Mouse (Mus musculus) erythroid progenitor cell, adult 5-6 weeks (primary cell): ENCODE measurements around the gene Trp63. TPM values are rescaled to one million over a fixed set of nuclear protein-coding genes. Genes with fewer than 3 reads are reported as not detected.

Source experiments
- ATAC-seq: replicated peaks from 2 replicates; pipeline ENCODE4 v1.8.0; 2016; ENCODE audit warnings: moderate number of reproducible peaks, mild to moderate bottlenecking, moderate TSS enrichment, inconsistent platforms; ENCODE audit not compliant: poor library complexity, low FRiP score, severe bottlenecking
- total RNA-seq, 2 experiments: library from RNA; stranded (forward) in 1 of 2; stranded (reverse) in 1 of 2; fragments of 150-400 nt in 1 of 2; fragments of 186-747, 209-891 nt in 1 of 2; gene quantifications; 2 replicates each; pipeline versions ENCODE4 v1.2.3 to v1.2.4; 2015 to 2017; ENCODE audit warnings: low replicate concordance in 2 of 2

Gene Trp63
- total RNA-seq, 2 experiments from 2014 or later: not detected

DNA sequence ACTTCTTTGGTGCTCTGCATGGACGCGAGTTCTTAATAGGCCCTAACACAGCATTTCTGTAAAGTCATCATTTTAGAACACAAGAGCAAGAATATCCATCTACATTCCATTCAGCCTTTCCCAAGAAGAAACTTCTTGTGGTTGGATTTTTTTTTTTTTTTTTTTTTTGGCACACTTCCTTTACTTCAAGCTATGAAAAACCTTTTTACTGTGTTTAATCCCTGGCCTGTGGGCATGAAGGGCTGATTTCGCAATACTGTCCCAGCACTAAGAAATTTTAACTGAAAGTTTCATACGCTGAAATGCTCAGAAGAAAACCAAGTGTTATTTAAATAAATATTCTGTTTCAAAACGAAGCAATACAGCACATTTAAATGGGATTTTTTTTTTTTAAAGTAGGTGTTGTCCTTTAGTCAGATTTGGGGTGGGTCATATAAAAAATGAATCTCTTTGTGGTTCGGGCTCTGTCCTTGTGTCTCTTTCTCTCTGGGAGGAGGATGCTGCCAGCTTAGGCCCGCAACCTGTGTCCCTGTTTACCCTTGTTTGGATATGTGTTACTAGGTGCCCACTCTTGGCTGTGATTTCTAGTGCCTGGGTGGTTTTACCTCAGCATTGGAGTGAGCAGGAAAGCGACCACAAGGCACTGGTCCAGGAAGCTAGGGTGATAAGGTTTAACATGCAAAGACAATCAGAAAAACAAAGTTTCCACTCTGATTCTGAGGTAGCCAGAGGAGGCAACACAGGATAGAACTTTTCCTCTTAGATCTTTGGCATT, 177.4 kb downstream of the Trp63 start:
- no peak for ATAC-seq

DNA sequence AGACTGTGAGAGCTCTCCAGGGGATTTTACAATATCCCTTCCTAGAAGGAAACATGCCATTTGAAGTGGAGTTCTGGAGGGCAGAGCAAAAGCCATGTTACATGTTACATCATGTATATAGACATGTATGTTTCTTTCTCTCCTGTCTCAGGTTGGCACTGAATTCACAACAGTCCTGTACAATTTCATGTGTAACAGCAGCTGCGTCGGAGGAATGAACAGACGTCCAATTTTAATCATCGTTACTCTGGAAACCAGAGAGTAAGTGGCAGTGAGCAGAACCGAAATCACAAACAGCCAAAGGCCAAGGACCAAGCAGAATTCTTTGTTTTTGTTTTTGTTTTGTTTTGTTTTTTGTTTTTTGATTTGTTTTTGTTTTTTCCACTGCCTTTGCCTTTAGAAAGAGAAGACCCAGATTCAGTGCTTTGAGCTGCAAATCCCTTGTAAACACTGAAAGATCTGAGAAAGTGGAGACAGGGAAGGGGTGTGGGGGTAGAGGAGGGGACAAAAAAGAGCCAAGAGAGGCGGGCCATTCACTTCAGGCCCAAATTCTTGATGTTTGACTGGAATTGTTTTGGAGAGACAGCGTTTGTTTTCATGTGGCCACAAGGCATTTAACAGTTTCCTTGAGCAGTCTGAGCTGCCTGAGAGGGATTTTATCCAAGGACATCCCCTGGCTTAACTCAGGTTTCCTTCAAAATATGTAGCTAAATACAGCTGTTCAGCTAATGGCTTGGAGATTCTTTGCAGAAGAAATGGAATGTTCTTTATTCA, 181.7 kb downstream of the Trp63 start:
- ATAC-seq: no peak

DNA sequence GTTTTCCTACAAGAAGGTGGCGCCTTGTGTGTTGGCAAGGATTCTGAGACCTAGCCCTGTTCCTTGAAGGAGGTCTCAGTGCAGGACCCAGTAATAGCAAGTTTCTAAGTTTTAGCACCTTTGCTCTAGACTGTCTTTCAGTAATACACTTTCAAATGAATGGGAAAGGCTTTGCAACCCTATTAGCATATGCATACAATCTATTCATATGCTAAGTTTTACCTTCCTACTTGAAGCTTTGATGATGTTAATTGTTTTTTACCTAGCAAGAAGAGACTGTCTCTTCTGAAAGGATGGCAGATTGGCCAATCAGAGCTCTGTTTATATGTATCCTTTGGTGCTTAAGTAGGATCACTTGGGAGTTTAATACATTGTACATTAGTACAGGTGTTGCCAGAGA, 187.9 kb downstream of the Trp63 start:
- ATAC-seq: no peak

DNA sequence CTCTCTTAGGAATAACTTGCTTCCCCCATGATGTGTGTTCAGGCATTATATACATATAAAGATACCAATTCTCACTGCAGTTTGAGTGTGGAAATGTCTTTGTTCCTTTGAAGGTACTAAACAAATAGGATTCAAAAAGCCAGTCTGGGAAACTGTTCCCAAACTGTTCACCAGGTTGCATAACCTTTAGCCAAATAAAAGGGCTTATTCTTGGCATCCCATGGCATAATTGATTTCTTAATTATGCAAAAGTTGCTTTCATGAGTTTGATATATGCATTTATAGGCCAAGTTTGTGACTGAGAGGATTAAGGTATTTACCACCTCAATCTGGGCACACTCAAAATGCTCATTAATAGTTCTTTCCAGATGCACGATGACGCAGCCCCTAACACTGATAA, 192.1 kb downstream of the Trp63 start:
- ATAC-seq: no peak

DNA sequence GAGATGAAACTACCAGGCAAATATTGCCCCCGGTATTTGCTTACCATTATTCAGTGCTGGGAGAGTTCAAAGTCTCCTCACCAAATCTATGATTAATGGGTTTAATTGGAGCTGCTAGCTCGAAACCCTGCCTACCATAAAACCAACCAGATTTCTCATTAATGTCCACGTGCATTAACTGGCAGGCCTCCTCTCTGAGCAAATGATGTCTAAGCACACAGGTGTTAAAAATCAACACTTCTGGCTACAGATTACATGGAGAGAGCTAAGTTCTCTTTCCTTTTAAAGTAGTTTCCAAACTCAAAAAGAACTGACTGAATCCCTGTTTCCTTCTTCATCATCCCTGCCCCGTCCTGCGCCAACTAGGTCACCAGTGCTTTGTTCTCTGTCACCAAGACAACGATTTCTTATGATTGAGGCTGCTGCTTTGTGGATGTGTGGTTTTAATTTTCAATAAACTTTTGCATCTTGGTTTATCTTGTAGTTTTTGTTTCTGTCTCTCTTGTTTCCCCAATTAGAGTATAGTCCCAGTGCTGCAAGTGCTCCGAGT, 193.9 kb downstream of the Trp63 start:
- ATAC-seq: no peak

DNA sequence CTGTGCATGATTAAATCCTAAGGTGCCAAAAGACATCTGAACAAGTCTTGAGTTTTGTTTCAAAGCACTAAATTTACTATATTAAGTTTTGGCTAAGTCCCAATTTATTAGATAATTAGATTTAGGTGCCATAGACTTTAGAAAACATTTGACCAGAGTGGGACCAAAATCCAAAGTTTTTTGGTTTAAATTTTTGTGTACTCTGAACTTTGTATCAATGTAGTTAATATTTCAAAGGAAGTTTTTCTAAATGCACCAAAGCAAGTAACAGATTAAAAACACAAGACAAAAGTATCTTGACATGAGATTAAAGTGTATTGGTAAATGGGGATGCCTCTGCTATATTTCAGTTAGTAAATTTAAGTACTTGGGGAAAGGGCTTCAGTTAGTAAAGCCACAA, 194.6 kb downstream of the Trp63 start:
- ATAC-seq: no peak

DNA sequence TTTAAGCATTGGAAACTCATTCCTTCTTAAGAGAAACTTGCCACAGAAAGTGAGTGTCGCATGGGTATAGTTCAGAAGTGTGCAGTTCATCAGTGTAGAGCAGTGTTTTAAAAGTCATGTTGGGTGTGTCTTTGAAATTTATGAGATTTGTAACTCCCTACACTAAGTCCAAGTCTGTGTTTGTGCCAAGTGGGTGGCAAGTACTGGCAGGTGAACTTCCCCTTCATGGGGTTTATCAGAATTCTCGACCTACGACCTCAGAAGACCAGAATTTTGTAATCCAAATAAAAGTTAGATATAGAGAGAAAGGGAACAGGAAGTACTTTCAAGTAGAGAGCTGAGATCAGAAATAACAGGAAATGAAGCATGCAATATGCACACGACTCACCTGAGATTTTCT, 215.5 kb downstream of the Trp63 start:
- ATAC-seq: no peak

DNA sequence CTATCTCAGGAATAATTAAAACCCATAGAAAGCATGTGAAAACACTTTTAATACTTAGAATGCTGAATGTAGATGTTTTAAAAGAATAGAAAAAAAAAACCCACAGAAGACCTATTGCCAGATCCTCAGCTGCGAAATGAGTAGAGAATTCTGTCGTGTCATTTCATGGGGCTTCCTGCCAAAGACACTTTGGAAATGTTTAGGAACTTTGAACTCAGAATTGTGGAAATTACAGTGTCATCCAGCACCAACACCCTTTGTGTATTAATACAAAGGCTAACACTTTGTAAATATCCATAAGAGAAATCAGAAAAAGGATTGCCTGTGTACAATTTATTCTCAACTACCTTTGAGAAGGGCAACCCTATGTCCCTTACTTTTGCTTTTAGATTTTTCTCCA, 216.1 kb downstream of the Trp63 start:
- ATAC-seq: no peak

DNA sequence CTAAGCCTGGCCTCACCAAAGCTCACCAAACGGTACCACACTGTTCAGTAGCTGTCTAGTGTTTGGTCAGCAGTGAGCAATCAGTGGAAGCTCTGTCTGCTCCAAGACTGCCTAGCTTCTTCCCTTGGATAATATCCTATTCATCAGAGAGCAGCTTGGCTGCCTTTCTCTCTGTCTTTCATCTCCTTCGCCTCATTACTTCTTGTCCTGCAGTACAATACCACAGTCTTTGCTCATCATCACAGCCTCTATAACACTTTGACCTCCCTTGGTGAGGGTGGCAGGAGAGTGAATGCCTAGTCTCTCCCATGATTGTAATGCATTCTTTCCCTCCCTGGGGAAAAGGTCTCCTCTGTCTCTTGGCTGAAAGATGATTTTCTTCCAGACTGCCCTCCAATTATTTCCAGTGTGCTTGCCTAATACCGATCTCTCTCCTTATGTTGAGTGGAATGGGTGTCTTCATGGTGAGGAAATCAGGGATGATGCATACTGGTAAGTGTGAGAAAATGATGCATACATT, 216.9 kb downstream of the Trp63 start:
- no peak for ATAC-seq

DNA sequence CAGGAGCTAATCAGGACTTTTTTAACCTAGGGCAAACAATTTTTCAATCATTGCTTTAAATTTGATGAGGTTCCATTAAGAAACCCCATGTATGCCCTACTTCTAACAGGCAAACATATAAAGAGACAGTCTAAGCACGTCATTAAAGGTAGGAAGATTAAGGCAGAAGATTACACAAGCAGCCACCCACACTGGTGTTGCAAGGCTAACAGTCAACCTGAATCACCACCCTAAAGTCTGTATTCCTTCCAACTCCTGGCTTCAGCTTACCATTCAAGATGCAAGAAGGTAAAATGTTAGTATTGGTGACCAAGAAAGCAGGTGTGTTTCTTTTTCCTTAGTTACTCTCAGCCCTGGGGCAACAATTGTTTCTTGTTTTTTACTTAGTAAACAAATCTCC, 228.6 kb downstream of the Trp63 start:
- no peak for ATAC-seq

DNA sequence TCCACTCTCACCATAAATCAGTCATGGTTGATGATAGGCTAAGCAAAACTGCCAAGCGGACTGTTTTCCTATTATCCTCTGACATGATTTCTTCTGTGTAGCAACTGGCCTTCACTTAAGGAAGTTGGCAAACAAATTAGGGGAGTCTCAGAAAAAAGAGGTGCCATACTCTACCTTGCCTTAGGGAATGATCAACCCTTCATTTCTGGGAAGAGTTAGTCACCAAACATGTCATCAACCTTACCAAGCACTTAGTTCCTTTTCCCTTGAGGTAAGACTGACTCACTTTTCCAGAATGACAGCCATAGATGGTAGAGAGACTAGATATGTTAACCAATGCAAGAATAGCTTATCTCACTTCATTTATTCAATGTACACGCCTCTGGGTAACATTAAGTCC, 250.6 kb downstream of the Trp63 start:
- ATAC-seq: no peak
